Mouse (Mus musculus): ENCODE data around the gene Gprc5c. TPM values are rescaled to one million over a fixed set of nuclear protein-coding genes. Genes with fewer than 3 reads are reported as not detected.

Gene Gprc5c
- 7.5 and 9.6 TPM in 2 replicates for polyA plus RNA-seq (2015; fragmentation: Nextera tagmentation; extraction: Ambion mirVana)

GRCm38 (mm10) chr11:114850452-114851268 is at the start of gene Gprc5c:
TSS of gene Gprc5c (plus strand) at chr11:114851152.

GRCm38 (mm10) chr11:114889991-114890518 is 39.1 kb downstream of the Gprc5c start, which contains the start of gene Cd300a:
TSS of gene Cd300a (plus strand) at chr11:114890041.

Other genes starting within 250 kb of the Gprc5c start
- gene Rpl38, start 182.6 kb upstream of the Gprc5c start, polyA plus RNA-seq (2015; fragmentation: Nextera tagmentation; extraction: Ambion mirVana) = 1,685 and 2,720 TPM in 2 replicates
- gene Ttyh2, start 175.7 kb upstream of the Gprc5c start, polyA plus RNA-seq (2015; fragmentation: Nextera tagmentation; extraction: Ambion mirVana) = 38.1 and 95.6 TPM in 2 replicates
- gene Dnaic2, start 123.7 kb upstream of the Gprc5c start, polyA plus RNA-seq (2015; fragmentation: Nextera tagmentation; extraction: Ambion mirVana) = 1.1 and 2.8 TPM in 2 replicates
- gene Kif19a, start 85.8 kb upstream of the Gprc5c start, polyA plus RNA-seq (2015; fragmentation: Nextera tagmentation; extraction: Ambion mirVana) = 0.57 TPM in 2 replicates
- 0.15 and 0.24 TPM in 2 replicates for gene Btbd17, start 55.2 kb upstream of the Gprc5c start, polyA plus RNA-seq (2015; fragmentation: Nextera tagmentation; extraction: Ambion mirVana)
- not detected in 2 replicates for gene Gpr142, start 52.2 kb upstream of the Gprc5c start, polyA plus RNA-seq (2015; fragmentation: Nextera tagmentation; extraction: Ambion mirVana)
- 3.9 and 5.4 TPM in 2 replicates for gene Cd300a, start 38.9 kb downstream of the Gprc5c start, polyA plus RNA-seq (2015; fragmentation: Nextera tagmentation; extraction: Ambion mirVana)
- 0.68 and 0.81 TPM in 2 replicates for gene Cd300lb, start 83.2 kb downstream of the Gprc5c start, polyA plus RNA-seq (2015; fragmentation: Nextera tagmentation; extraction: Ambion mirVana)
- gene Cd300c, start 118.0 kb downstream of the Gprc5c start, polyA plus RNA-seq (2015; fragmentation: Nextera tagmentation; extraction: Ambion mirVana) = not detected in 2 replicates
- 0.95 and 1.3 TPM in 2 replicates for gene Cd300ld, start 138.8 kb downstream of the Gprc5c start, polyA plus RNA-seq (2015; fragmentation: Nextera tagmentation; extraction: Ambion mirVana)
- gene Cd300c2, start 150.7 kb downstream of the Gprc5c start, polyA plus RNA-seq (2015; fragmentation: Nextera tagmentation; extraction: Ambion mirVana) = 8.8 and 8.9 TPM in 2 replicates
- 0.93 TPM in 1 of 2 replicates, not detected in the other for gene Cd300ld2, start 165.0 kb downstream of the Gprc5c start, polyA plus RNA-seq (2015; fragmentation: Nextera tagmentation; extraction: Ambion mirVana)
- 0.21 TPM in 1 of 2 replicates, not detected in the other for gene Cd300ld4, start 175.9 kb downstream of the Gprc5c start, polyA plus RNA-seq (2015; fragmentation: Nextera tagmentation; extraction: Ambion mirVana)
- gene Cd300ld5, start 186.6 kb downstream of the Gprc5c start, polyA plus RNA-seq (2015; fragmentation: Nextera tagmentation; extraction: Ambion mirVana) = 0.46 TPM in 1 of 2 replicates, not detected in the other
- not detected in 2 replicates for gene Cd300ld3, start 197.3 kb downstream of the Gprc5c start, polyA plus RNA-seq (2015; fragmentation: Nextera tagmentation; extraction: Ambion mirVana)
- gene Cd300e, start 211.0 kb downstream of the Gprc5c start, polyA plus RNA-seq (2015; fragmentation: Nextera tagmentation; extraction: Ambion mirVana) = 0.22 TPM in 1 of 2 replicates, not detected in the other
- gene Rab37, start 240.3 kb downstream of the Gprc5c start, polyA plus RNA-seq (2015; fragmentation: Nextera tagmentation; extraction: Ambion mirVana) = 0.80 and 1.4 TPM in 2 replicates